Mouse (Mus musculus) fibroblast of lung, adult 2 months (primary cell): Measurements from ENCODE around the gene Map3k15.

Experiments
- DNase-seq: peaks from one replicate; pipeline ENCODE4 v3.0.0-alpha.2; 2011; ENCODE audit warnings: low read depth

Gene Map3k15

DNA sequence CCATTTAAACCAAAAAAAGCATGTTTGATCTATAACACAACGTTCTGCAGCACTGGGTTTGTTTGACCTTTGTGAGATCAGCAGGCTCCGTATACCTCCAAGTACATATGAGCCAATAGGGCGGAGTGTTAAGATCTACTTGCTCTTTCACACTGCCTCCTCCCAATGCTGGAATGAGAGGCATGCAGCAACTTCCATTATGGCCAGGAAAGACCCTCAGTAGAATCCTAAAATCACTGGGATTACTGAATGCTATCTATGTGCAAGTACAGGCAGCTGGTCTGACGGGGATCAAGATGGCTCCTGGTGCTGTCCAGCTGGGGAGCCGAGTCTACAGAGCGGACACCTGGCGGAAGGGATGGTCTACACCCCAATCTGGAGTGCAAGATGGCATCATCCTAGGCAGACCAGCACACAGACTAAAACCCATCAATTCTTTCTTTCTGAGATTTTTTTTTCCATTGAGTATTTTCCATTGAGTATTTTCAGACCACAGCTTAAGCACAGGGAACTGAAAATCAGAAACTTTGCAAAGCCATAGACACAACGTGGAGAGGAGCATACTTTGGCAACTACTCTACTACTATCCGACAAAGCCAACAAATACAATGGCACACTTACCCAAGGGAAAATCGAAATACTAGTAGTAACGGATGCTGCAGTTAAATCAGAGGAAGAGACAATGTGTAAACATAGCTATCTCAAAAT is 146.1 kb downstream of the Map3k15 start:
- no peak for DNase-seq

DNA sequence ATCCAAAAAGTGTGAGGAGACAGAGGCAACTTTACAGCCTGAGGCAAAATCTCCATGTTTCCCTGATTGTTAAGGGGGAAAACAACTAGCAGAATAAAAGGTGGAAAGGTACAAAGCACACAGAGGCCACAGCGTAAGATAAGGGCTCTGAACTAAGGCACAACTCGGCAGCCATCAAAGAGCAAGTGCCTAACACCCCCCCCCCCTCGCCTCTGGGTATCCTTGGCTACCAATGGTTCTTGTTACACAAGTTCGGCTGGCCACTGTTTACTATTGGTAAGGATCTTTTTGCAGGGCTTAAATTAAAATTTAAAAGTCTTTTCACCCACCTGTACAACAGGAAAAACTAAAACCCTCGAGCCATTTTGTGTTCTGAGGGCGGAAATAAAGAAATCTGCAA is 147.5 kb downstream of the Map3k15 start:
- DNase-seq = no peak

DNA sequence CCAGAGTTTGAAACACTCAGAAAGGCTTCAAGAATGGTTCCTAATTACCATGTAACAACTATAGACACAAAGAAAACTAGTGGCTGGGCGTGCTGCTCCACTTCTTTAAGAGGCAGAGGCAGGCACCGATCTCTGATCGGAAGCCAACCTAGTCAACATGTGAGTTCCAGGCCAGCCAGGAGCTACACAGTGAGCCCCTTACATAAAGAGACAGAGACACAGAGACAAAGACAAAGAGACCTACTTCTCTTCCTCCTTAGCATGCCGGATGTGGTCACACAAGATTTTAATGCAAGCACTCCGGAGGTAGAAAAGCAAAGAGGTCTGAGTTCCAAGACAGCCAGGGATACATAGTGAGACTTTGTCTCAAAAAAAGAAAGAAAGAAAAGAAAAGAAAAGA is 147.9 kb downstream of the Map3k15 start:
- no peak for DNase-seq

DNA sequence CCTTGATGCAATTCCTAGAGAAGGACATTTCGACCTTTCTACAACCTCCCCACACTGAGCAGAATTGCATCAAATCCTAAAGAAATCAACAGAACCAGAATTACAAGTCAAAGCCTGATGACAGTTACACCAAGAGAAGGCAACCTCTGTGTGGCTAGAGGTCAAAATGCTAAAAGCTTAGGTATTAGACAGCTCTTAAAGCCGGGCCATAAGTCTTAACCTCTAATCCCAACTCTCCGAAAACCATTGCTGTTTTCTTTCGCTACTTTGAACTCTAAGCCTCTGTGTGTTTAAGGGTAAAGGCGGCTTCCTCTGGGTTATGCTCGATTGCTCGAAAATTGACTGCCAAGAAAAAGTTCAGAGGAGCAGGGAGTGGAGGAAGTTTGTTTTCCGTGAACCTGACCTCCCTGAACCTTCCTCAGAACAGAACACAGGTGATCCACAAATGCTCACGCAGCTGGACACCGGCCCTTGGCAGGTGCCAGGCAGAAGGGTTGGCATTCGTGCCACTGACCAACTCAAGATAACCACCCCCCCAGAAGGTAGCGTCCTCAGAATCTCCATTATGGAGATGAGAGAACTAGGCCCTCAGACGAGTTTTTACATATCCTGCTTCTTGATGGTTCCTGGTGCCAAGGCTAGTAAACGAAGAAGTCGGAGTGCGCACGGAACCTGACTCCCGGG is 149.1 kb downstream of the Map3k15 start:
- DNase-seq = no peak

DNA sequence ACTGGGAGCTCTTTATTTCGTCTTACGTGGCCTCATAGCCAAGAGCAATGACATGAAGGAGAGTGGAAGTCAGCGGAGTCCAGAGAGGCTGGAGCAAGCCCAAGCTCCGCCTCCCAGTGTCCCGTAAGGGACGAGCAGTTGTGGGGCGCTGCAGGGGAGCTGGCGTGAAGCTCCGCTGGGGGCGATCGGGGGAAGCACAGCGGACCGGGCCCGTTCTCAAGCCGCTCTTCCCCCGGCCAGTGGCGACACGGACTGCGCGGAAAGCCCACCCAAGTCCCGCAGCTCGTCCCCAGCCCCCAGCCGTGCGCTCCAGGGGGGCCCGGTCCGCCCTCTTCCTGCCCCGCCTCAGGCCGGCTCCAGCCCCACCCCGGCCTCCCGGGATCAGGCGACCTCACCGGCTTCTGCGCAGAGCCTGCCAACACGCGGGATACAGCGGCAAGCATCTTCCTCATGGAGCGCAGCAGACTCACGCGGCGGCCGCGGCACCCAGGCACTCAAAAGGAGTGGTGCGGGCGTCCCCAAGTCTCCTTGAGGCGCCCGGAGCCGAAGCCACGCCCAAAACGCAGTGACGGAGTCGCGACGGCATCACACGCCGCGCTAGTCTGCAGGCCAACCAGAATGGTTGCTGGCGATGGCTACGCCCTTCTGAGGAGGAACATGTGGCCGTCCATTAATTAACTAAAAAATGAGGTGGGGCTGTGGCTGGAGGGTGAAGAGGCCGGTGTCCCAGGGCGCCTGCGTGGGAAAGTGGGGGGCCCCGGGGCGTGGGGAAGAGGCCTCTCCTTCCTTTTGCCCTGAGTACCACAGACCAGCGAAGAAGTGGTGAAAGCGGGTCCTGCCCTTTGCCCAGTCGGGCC is 149.9 kb downstream of the Map3k15 start, which contains the start of gene Pdha1:
Gene Pdha1, minus strand, starts transcription at position 553 of the 857 bp plus-strand sequence.
- peak; percentile 70 for DNase-seq

DNA sequence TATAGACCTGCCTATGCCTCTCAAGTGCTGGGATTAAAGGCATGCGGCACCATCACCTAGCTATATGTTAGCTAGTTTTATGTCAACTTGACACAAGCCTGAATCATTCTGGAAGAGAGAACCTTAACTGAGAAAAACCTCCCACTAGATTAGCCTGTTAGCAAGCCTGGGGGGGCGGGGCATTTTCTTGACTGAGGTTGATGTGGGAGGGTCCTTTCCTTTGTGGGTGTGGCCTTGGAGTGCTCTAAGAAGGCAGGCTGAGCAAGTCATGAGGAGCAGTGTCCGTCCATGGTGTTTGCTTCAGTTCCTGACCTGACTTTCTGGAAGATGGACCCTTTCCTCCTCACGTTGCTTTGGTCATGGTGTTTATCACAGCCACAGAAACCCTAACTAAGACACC is 158.6 kb downstream of the Map3k15 start:
- no peak for DNase-seq

DNA sequence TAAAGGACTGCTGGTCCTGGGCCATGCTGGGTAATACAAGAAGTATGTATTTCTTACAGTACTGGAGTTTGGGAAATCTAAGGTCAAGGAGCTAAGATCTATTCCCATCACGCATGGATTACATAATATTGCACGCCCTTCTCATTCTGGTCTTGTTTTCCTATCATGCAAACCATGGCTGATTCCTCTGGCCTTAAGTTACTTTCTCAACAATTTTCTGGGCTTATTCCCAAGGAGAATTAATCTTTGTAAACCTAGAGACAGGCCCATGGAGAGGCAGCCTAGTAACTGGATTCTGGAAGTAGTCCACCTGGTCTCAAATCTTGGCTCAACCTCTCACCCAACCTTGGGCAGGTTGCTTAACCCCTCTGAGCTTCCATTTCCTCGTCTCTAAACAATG is 159.2 kb downstream of the Map3k15 start:
- DNase-seq = peak; percentile 46

DNA sequence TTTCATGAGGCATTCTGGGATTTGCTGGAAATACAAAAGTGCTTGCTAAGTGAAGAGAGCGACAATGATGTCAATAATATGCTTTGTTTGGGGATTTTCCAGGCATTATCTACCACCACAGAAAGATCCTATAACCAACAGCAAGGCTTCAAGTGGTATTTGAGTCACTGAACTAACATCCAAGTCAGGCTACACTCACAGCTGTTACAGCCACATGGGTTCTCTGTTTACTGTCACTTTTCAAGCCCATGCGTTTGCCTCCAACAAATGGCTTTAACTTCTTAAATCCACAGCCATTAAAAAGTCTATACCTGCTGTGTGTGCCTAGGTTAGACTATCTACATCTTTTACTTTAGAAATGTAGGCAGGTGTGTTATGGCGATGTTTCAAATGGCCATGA is 160.6 kb downstream of the Map3k15 start:
- DNase-seq = no peak

DNA sequence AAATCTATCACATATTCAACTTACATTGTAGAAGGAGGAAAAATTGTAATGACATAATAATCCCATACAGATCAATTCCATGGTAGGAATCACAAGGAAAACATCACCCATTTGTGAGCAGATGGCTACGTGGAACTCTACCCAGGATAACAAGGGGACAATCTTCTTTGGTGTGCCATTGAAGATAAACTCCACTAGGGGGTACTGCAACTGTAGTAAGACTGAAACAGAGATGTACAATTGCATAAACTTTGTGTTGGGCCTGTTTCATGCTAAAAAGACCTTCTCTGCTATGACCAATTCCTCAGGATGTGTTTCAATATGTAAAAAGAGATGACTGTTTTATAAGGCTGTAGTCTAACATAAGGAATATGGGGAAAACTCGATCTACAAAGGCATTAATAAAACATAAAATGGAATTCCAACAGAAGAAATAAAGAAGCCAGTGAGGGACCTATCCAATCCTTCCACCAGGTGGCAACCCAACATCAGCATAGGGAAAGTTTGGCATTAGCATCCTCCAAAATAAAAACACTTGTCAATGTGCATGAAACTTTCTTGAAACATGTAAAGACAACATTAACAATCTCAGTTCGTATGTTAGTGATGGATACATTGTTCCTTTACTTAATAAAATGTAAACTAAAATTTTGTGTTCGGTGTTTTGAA is 165.0 kb downstream of the Map3k15 start:
- no peak for DNase-seq

DNA sequence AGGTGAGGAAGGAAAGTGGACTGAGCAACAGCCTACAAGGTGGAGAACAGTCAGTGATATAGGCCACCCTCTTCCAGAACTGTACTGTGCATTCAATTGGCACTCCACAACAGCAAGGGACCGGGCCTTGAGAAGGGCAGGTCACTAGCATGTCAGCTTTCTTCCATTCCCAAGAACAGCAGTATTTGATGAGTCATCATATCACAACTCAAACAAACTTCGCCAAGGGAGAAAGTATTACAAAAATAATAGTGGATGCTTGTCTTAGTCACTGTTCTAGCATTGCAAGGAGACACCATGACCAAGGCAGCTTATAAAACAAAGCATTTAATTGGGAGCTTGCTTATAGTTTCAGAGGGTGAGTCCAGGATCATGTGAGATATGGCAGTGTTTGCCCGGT is 176.0 kb downstream of the Map3k15 start:
- DNase-seq = no peak

DNA sequence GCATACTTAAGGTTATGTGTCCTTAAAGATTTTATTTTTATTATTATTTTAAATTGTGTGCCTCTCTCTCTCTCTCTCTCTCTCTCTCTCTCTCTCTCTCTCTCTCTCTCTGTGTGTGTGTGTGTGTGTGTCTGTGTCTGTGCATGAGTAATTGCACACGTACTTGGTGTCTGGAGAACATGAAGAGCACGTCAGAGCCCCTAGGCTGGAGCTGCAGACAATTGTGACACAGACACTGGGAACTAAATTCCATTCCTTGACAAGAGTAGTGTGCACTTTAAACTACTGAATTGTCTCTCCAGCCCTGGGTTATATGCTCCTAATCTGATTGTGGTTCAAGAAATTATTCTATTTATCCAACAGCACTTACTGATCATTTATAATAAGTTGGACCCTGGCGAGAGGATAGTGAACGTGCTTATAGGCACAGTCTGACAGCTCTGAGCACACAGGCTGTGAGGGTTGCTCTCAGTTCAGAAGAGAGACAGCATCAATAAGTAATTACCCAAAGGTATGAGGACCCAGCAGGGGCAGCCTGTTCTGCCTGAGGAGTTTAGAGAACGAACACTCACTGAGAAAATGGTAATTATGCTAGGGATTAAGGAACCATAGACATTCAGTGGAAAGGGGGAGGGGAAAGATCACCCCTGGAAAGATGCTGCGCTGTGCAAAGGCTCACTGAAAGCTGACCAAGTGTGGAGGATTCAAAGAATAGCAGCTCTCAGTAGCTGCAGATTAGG is 178.2 kb downstream of the Map3k15 start:
- no peak for DNase-seq

DNA sequence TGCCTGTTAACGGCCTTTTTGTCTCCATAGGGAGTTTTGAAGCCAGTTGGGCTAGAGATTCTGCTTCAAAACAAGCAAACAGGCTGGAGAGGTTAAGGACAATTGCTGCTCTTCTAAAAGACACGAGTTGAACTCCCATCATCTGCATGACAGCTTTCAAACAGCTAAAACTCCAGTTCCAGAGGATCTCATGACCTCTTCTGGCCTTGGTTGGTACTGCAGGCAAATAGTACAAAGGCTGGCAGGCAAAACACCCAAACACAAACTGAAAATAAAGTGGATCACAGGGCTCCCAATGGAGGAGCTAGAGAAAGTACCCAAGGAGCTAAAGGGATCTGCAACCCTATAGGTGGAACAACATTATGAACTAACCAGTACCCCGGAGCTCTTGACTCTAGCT is 181.9 kb downstream of the Map3k15 start:
- peak; percentile 25 for DNase-seq
